Mouse (Mus musculus) layer of hippocampus, adult 9-11 months (tissue): ENCODE data around the gene Vmn1r5.
A peak's percentile ranks its signal among the peaks of the same experiment; 100 is the strongest.
"Not testable (repeated sequence)": the region's sequence is repeated elsewhere in the genome, so short reads cannot be mapped to it uniquely, and the experiment has no call there.

Experiments used
- DNase-seq: peaks from one replicate; pipeline ENCODE4 v3.0.0; 2022

The Vmn1r5 gene

DNA sequence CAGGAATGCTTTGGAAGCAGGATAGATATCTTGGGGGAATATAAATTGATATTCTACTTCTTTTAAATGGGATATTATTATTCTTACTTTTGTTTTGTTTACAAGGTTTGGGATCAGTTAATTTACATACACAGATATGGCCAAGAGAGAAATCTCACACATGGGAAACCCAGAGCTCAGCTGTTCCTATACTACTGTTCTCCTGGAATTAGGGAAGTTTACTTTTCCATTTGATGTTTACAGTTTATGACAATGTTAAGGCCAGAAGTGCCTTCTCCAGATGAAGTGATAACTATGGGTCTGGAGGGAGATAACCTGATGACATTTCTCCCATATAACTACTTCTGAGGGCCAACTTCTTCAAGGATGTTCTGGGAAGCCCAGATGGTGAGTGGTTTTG, at the start of gene Vmn1r5:
TSS of gene Vmn1r5 (plus strand) at position 301 of the 400 bp plus-strand sequence.
- no peak for DNase-seq

DNA sequence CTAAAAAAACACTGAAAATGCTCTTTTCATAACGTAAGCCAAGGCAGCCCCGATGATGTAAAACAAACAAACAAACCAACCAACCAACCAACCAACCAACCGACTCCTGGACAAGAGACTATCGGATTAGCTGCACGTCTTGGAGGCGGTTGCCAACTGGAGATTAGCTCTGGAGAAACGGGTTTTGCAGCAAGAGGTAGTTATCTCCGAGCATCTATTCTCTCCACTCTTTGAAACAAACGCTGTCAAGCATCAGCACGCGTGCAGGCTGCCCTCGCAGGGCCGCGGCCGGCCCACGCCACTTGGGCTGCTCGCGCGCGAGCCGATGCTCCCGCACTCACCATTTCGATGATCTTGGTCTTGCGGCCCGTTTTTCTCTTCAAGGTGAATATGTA, 46.7 kb upstream of the Vmn1r5 start:
- no peak for DNase-seq

DNA sequence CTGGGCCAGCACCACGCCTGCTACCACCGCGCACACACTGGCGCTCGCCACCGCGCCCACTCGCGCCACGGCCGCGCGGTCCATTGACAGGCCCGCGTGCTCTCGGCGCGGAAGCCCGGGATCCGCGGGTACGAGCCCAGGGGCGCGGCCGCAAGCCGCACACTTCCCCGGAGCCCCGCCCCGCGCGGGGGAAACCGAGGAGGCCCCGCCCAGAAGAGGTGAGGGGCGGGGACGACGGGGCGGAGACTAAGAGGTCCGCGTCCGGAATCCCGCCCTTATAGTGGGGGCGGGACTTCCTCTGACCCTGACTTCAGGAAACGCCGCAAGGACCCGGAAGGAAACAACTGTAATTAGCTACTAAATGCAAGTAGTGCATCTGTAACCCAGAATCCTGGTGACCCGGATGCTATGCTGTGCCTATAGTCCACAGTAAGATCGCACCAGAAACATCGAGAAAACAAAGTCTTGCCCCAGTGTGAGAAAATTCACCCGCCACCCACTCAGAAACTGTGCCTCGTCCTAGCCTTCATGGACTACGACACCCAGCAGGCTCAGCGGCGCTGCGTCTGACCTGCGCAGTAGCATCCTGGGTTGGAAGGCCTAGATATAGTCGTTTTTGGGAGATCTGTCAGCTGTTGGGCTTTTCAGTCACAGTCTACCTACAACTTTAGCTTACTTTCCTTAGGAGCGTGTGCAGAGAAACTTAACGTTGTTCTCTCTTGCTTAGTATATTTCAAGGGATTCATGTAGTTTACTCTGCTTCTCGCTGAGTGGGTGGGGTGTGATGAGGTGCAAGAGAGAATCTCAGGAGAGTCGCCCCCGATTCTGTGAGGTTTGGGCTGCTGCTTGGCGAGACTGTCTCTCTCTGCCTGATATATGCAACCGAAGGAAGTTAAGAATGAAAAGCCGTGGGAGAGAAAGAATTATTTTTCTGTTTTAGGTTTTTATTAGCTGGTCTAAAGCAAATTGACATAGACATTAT, 46.1 kb upstream of the Vmn1r5 start, which contains the start of the genes Nt5c3 and Vmn1r4:
TSS of gene Nt5c3 (minus strand) at position 207 of the 982 bp plus-strand sequence.
TSS of gene Vmn1r4 (plus strand) at position 290 of the 982 bp plus-strand sequence.
- DNase-seq: peak; percentile 97

DNA sequence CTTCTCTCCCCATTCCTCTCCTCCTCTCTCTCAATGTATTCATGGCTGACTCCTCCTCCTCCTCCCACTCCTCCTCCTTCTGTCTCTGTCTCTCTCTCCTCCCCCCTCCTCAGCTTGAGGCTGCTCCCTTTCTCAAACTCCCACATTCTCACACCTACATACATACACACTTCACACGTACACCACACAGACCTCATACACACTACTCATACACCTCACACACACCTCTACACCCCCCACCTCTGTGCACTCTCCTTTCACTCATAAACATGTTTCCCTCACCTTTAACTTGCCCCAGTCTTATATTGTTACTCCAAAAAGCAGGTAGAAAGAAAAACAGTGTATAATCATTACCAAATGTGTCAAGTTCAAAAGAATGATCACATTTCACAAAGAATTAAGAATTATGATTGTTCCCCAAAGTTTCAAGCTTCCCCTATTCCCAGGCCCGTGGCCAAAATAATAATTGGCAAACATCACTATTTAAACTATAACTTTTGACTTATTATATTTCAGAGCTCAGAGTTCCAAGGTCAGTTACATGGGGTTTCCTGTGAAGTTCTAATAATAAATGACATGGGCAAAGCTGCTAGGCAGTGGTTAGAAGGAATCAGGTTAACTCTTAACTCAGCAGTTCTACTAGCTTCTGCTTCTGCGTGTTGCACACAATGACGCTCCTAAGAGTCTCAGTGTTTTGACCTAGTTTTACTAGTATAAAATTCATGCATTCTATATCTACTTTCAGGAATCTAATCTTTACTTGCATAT, 38.2 kb upstream of the Vmn1r5 start:
- no peak for DNase-seq

DNA sequence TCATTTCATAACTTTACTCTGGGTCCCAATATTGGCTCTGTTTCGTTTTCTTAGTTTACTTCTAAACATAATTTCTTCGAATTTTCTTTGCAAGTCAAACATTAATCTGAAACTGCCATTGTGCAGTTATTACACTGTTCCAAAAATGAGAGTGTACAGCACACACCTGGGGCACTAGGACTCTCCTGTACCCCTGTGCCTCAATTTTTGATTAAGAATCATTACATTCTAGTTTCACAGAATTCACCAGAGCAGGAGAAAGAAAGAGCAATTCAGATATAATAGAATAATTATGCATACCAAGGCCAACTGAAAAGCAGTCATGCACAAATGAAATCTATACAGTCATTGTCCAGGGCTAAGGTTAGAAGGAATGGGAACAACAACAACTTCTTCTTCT, 37.6 kb upstream of the Vmn1r5 start:
- DNase-seq: no peak

DNA sequence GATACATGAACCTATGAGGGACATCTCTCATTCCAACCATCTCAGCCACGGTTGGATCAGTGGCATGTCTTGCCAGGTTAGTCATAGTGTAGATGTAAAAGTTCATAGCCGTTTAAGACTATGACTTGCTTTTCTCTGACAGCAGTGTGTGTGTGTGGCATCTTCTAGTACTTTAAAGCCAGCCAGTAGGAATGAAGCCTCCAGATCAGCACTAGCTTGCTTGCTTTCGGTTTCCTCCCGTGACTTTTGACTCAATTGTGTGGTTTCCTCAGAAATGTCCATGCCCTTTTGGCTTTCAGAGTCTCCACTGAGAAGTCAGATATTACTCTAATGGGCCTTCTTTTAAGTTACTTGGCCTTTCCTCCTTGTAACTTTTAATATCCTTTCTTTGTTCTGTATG, 35.7 kb upstream of the Vmn1r5 start:
- no peak for DNase-seq

DNA sequence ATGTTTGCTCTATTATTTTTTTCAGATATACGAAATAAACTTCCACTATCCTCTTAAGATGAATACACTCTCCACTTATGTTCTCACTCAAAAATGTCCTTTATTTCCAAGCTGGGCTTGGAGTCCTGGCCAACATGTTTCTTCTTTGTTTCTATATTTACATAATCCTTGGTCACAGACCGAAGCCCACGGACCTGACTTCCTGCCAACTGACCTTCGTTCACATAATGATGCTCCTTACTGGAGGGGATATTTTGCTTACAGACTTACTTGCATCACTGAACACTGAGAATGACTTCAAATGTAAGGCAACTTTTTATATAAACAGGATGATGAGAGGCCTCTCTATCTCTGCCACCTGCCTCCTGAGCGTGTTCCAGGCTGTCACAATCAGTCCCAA, 13.6 kb upstream of the Vmn1r5 start:
- DNase-seq: no peak

DNA sequence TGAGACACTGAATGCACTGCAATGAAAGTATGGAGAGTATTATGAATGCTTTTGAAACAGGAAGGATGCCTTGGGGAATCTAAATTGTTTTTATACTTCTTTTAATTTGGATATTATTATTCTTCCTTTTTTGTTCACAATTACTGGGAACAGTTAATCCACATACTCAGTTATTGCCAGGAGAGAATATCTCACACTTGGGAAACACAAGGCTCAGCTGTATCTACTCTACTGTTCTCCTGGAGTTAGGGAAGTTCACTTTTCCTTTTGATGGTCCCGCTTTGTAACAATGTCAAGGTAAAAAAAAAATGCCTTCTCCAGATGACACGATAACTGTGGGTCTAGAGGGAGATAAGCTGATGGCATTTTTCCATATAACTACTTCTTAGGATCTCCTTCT, 26.9 kb downstream of the Vmn1r5 start, which contains the start of gene Vmn1r6:
TSS of gene Vmn1r6 (plus strand) at position 301 of the 400 bp plus-strand sequence.
- no peak for DNase-seq

DNA sequence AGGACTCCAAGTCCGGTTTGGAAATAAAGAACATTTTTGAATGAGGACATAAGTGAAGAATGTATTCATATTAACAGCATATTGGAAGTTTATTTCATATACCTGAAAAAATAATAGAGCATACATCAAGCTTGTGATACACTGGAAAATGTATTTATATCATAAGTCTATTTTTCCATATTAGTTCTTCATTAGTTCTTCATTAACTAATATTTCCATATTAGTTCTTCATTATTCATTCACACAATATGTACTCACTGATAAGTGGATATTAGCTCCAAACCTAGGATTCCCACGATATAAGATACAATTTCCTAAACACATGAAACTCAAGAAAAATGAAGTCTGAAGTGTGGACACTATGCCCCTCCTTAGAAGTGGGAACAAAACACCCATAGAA, 55.2 kb downstream of the Vmn1r5 start, which contains the start of gene Vmn1r7:
TSS of gene Vmn1r7 (minus strand) at position 101 of the 400 bp plus-strand sequence.
- DNase-seq: not testable (repeated sequence)

DNA sequence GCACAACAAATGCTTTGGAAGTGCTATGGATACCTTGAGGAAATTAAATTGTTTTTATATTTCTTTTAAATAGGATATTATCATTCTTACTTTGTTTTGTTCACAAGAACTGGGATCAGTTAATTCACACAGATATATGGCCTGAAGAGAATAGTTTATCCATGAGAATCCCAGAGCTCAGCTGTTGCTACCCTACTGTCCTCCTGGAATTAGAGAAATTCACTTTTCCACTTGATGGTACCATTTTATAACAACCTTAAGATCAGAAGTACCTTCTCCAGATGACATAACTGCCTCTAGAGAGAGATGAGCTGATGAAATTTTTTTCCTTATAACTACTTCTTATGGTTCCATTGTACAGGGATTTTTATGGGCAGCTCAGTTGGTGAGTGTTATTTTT, 61.9 kb downstream of the Vmn1r5 start, which contains the start of gene Vmn1r8:
TSS of gene Vmn1r8 (plus strand) at position 301 of the 400 bp plus-strand sequence.
- no peak for DNase-seq

DNA sequence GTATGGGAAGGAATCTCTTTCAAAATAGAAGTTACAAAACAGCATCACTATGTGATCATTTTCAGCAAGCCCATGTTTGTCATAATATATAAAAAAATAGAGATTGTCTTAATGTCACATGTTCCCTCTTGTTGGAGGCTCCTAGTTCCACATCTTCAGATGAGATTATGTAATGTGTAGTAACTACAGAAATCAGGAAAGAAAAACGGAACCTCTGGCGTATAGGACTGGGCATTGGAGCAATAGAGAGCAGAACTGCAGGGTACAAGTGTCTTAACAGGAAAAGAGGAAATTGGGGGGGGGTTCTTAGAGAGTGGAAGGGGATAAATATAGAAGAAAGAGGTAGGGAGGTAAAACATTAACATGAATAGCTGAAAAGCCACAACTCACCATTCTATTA, 64.6 kb downstream of the Vmn1r5 start:
- DNase-seq: no peak
